Mouse (Mus musculus) gastrocnemius, postnatal 4 days (tissue): ENCODE results near the gene Atp6v1g3. TPM values are rescaled to one million over a fixed set of nuclear protein-coding genes. Genes with fewer than 3 reads are reported as not detected.

Experiments used
- total RNA-seq, 2 experiments: library from RNA; stranded (reverse); gene quantifications; 2 replicates each; pipeline ENCODE4 v1.2.3; 2021

Atp6v1g3 gene
- total RNA-seq, 2 experiments from 2014 or later = not detected

Other genes starting within 250 kb of the Atp6v1g3 start
- gene Ptprc, start 98.0 kb upstream of the Atp6v1g3 start, total RNA-seq = 1 to 10 TPM; 4.9 to 5.6 TPM